Mouse (Mus musculus): ENCODE results near the gene Ier2. TPM values are rescaled to one million over a fixed set of nuclear protein-coding genes. Genes with fewer than 3 reads are reported as not detected.
A peak's percentile ranks its signal among the peaks of the same experiment; 100 is the strongest.

Ier2 gene
- polyA plus RNA-seq, 1 experiment from 2014 or later: 45.9 TPM

DNA sequence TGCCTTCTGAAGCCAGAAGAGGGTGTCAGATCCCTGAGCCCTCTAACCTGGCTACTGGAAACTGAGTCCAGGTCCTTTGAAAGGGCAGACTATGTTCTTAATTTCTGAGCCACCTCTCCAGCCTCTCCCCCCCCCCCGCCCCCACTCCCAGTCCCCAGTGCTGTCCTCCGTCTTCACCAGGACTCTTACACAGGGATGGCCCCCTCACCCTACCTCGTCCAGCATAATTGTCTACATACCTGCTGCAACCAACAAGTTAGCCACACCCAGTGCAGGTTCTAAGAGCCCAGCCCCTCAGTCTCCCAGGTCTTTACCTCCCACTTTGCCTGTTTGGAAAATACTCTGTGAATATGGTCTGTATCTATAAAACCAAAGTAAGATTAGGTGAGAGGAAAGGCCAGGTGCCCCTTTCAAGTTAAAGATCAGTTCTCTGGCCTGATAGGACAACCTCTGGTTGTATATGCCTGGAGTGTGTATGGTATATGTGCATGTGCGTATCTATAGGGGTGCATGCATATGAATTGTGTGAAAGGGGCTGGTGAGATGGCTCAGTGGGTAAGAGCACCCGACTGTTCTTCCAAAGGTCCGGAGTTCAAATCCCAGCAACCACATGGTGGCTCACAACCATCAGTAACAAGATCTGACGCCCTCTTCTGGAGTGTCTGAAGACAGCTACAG lies 21.9 kb downstream of the Ier2 start:
- Histone ChIP-seq H3K9me3 (ENCODE audit: control insufficient read depth, low read length) (no peaks in the 10 kb centered on the region), H3K4me3 (ENCODE audit: low read depth, low read length) (no peak overlapping the region), H3K27ac (replicated peaks; ENCODE audit: low read depth, low read length) (no peak overlapping the region), H3K9ac (ENCODE audit: low read depth, low read length) (no peak overlapping the region), H3K4me1 (ENCODE audit: control insufficient read depth, insufficient read depth, low read length) (peaks cover 9% of the 10 kb centered on the region; the same call in 1 of the 2 replicates), H3K4me2 (ENCODE audit: low read depth, low read length) (no peak overlapping the region), H3K36me3 (ENCODE audit: control insufficient read depth, insufficient read depth, low read length) (no peaks in the 10 kb centered on the region), H3K27me3 (replicated peaks; ENCODE audit: control insufficient read depth, insufficient read depth, low read length) (no peaks in the 10 kb centered on the region)
- 72% methylated on average over 7 of the region's 7 CpGs for WGBS
- ATAC-seq (ENCODE audit: low read depth) (no peak), DNase-seq (ENCODE audit: low spot score) (no peak)

DNA sequence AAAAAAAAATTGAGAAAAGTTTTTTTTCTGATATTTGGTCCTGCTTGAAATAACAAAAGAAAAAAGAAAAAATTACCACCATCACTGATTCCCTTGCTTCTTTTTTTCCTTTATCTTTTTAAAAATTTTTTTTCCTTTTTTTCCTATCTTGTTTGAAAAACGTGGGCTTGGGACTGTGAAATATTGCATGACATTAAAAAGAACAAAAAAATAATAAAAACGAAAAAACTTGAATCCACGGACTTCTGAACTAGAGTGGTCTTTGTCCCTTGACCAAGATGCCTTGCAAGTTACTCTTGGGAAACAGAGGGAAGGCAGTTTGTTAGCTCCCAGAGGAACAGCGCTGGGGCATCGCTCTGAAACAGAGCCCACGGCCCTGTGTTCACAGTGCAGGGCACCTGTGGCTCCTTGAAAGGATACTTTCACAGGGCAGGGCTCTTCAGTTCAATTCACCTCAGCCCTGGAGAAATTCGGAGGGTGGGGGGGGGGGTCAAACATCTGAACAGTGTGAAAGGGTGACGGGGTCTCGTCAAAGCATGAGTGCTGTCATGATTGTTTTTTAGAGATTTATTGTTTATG lies 22.6 kb downstream of the Ier2 start:
- WGBS: 23% methylated on average over 9 of the region's 9 CpGs
- no peak for ATAC-seq (ENCODE audit: low read depth)
- Histone ChIP-seq H3K4me3 (ENCODE audit: low read depth, low read length) (peak overlapping the region; percentile 55), H3K27ac (replicated peaks; ENCODE audit: low read depth, low read length) (no peak overlapping the region), H3K4me1 (ENCODE audit: control insufficient read depth, insufficient read depth, low read length) (peaks cover 14% of the 10 kb centered on the region), H3K9ac (ENCODE audit: low read depth, low read length) (peak overlapping the region; percentile 46), H3K9me3 (ENCODE audit: control insufficient read depth, low read length) (no peaks in the 10 kb centered on the region), H3K27me3 (replicated peaks; ENCODE audit: control insufficient read depth, insufficient read depth, low read length) (no peaks in the 10 kb centered on the region), H3K4me2 (ENCODE audit: low read depth, low read length) (peak overlapping the region; percentile 92), H3K36me3 (ENCODE audit: control insufficient read depth, insufficient read depth, low read length) (no peaks in the 10 kb centered on the region)
- DNase-seq (ENCODE audit: low spot score): no peak

DNA sequence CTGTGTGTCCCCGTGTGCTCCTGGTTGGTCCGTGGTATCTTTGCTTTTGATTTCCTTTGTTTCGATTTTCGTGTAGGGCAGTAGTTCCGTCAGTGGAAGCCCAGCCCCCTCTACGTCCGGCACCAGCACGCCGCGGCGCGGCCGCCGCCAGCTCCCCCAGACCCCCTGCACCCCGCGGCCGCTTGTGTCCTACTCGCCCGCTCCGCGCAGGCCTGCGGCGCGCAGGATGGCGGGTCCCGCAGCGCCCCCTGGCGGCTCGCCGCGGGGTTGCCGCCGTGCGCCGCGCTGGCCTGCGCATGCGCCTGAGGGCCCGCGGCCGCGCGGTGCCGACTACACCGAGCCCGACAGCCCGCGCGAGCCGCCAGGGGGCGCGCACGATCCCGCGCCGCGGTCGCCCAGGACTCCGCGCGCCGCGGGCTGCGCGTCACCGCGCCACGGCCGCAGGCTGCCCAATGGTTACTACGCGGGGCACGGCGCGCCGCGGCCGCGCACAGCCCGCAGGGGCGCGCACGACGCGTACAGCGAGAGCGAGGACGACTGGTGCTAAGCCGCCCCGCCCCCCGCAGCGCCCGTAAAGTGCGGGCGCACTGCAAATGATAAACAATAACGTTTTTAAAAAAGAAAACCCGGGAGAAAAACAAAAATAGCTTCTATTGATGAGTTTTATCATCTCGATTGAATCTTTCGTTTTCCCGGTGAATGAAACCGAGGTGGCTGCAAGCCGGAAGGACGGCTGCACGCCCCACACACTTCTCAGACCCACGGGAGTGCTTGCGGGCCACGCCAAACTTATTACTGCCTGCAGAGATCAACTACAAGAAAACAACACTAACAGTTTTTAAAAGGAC lies 23.3 kb downstream of the Ier2 start:
- Histone ChIP-seq H3K27me3 (replicated peaks; ENCODE audit: control insufficient read depth, insufficient read depth, low read length) (no peaks in the 10 kb centered on the region), H3K27ac (replicated peaks; ENCODE audit: low read depth, low read length) (peak overlapping the region; percentile 95), H3K9ac (ENCODE audit: low read depth, low read length) (peak overlapping the region; percentile 82), H3K4me2 (ENCODE audit: low read depth, low read length) (peak overlapping the region; percentile 92), H3K36me3 (ENCODE audit: control insufficient read depth, insufficient read depth, low read length) (no peaks in the 10 kb centered on the region), H3K4me3 (ENCODE audit: low read depth, low read length) (peak overlapping the region; percentile 55), H3K4me1 (ENCODE audit: control insufficient read depth, insufficient read depth, low read length) (peaks cover 19% of the 10 kb centered on the region), H3K9me3 (ENCODE audit: control insufficient read depth, low read length) (no peaks in the 10 kb centered on the region)
- WGBS: under 1% methylated on average over 85 of the region's 106 CpGs
- peak; percentile 97 for DNase-seq (ENCODE audit: low spot score)
- ATAC-seq (ENCODE audit: low read depth): peak; percentile 95

DNA sequence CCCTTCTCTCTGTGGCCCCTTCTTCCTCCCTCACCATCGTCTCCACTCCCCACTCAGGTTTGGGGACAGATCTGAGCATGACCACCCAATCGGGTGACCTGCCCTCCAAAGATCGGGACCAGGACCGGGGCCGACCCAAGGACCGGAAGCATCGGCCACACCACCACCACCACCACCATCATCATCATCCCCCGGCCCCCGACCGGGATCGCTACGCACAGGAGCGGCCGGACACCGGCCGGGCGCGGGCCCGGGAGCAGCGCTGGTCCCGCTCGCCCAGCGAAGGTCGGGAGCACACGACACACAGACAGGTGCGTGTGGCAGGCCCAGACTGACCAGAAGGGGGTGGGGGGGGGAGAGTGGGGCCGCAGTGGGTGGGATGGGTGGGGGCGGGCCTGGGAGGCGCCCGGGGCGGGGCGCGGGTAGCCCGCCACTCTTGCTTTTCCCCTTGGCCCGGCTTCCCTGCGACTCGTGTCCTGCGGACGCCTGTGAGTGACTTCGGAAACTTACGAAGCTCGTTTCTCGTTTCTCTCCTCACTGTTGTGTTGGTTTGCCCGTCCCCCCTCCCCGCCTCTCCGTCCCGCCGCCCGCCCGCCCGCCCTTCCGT lies 24.0 kb downstream of the Ier2 start:
- Histone ChIP-seq H3K4me3 (ENCODE audit: low read depth, low read length) (peak overlapping the region; percentile 55), H3K9ac (ENCODE audit: low read depth, low read length) (peak overlapping the region; percentile 82), H3K27ac (replicated peaks; ENCODE audit: low read depth, low read length) (peak overlapping the region; percentile 95), H3K4me1 (ENCODE audit: control insufficient read depth, insufficient read depth, low read length) (peaks cover 19% of the 10 kb centered on the region), H3K4me2 (ENCODE audit: low read depth, low read length) (peak overlapping the region; percentile 92), H3K27me3 (replicated peaks; ENCODE audit: control insufficient read depth, insufficient read depth, low read length) (no peaks in the 10 kb centered on the region), H3K9me3 (ENCODE audit: control insufficient read depth, low read length) (no peaks in the 10 kb centered on the region), H3K36me3 (ENCODE audit: control insufficient read depth, insufficient read depth, low read length) (no peaks in the 10 kb centered on the region)
- peak; percentile 15 for ATAC-seq (ENCODE audit: low read depth)
- peak; percentile 71 for DNase-seq (ENCODE audit: low spot score)
- under 1% methylated on average over 20 of the region's 52 CpGs for WGBS

DNA sequence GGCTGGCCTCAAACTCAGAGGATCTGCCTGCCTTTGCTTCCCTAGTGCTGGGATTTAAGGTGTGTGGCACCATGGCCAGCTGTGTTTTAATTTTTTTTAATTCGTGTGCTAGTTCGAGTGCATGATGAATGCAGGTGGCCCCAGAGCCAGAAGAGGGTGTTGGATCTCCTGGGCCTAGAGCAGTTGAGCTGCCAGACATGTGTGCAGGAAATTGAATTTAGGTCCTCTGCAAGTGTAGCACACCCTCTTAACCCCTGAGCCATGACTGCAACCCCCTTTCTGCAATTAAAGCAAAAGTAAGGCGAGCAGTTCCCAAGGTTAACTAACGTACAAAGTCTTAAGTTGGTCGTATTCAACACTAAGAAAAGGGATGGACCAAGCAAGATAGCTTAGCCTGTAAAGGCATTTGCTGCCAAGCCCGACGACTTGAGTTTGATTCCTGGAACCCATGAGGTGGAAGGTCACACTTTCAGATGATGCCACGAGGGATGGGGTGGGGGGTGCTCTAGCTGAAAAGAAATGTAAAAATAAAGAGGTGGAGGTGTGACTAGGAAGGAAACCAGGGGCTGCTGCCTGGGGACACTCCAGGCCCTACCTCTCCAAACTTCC lies 24.6 kb downstream of the Ier2 start:
- Histone ChIP-seq H3K9ac (ENCODE audit: low read depth, low read length) (peak overlapping the region; percentile 82), H3K4me2 (ENCODE audit: low read depth, low read length) (peak overlapping the region; percentile 92), H3K36me3 (ENCODE audit: control insufficient read depth, insufficient read depth, low read length) (no peaks in the 10 kb centered on the region), H3K27me3 (replicated peaks; ENCODE audit: control insufficient read depth, insufficient read depth, low read length) (no peaks in the 10 kb centered on the region), H3K4me1 (ENCODE audit: control insufficient read depth, insufficient read depth, low read length) (peaks cover 19% of the 10 kb centered on the region), H3K27ac (replicated peaks; ENCODE audit: low read depth, low read length) (peak overlapping the region; percentile 95), H3K4me3 (ENCODE audit: low read depth, low read length) (peak overlapping the region; percentile 55), H3K9me3 (ENCODE audit: control insufficient read depth, low read length) (no peaks in the 10 kb centered on the region)
- WGBS: 27% methylated on average over 8 of the region's 8 CpGs
- DNase-seq (ENCODE audit: low spot score) (no peak), ATAC-seq (ENCODE audit: low read depth) (no peak)

DNA sequence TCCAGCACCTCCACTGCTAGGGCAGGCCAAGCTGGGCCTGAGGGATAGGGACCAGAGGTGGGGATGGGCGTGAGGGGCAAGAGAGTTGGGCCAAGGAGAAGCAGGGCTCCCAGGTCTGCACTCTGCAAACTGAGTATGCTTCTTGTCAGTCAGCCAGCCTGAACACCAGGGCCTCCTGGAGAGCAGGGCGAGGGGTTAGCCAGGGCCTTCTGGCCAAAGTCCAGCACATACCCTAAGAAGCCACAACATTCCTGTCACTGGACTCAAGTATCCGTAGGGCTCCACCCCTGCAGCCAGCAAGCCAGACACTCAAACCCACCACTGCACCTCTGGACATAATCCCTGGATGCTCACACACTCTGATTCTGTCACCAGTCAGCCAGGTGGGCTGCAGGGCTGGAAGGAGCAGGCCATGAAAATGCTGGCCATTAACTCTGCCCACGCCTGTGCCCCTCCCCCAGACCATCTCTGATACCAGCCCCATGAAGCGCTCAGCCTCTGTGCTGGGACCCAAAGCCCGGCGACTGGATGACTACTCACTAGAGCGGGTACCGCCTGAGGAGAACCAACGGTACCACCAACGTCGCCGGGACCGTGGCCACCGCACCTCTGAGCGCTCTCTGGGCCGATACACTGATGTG lies 26.5 kb downstream of the Ier2 start:
- Histone ChIP-seq H3K27ac (replicated peaks; ENCODE audit: low read depth, low read length) (no peak overlapping the region), H3K4me2 (ENCODE audit: low read depth, low read length) (no peak overlapping the region)

DNA sequence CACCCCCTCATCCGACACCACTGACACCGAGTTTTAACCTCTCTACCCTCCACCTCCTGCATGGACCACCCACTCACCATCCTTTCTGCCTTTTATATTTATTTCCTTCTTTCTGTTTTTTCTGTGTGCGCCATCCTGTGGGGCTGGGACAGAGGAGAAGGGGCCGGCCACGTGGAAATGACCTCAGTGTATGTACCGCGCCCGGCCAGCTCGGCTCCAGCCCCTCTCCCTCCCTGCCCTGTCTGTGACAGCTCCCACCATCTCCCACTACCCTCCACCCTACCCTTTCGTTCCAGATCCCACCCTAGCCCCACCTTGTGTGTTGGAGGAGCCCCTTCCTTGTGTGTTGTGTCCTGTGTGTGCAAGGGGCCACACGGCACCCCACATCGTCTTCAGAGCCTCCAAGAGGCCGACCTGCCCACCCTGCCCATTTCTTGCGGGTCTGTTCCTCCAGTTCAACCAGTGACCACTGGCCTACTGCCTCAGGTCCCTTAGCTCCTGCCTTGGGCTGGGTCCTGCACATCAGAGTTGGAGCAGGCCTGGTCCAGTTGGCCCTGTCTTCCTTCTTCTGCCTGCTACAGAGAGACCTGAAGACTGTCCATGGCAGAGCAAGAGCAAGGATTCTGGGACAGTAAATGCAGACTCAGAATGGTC lies 27.1 kb downstream of the Ier2 start:
- Histone ChIP-seq H3K9me3 (ENCODE audit: control insufficient read depth, low read length) (no peaks in the 10 kb centered on the region), H3K4me1 (ENCODE audit: control insufficient read depth, insufficient read depth, low read length) (peaks cover 19% of the 10 kb centered on the region), H3K9ac (ENCODE audit: low read depth, low read length) (peak overlapping the region; percentile 37), H3K27ac (replicated peaks; ENCODE audit: low read depth, low read length) (no peak overlapping the region), H3K27me3 (replicated peaks; ENCODE audit: control insufficient read depth, insufficient read depth, low read length) (no peaks in the 10 kb centered on the region), H3K4me3 (ENCODE audit: low read depth, low read length) (no peak overlapping the region), H3K36me3 (ENCODE audit: control insufficient read depth, insufficient read depth, low read length) (no peaks in the 10 kb centered on the region), H3K4me2 (ENCODE audit: low read depth, low read length) (no peak overlapping the region)
- WGBS: 68% methylated on average over 13 of the region's 14 CpGs
- no peak for ATAC-seq (ENCODE audit: low read depth)
- DNase-seq (ENCODE audit: low spot score): no peak

More for the DNA sequence above, 26.5 kb downstream of the Ier2 start:
- Histone ChIP-seq H3K36me3 (ENCODE audit: control insufficient read depth, insufficient read depth, low read length) (no peaks in the 10 kb centered on the region), H3K27me3 (replicated peaks; ENCODE audit: control insufficient read depth, insufficient read depth, low read length) (no peaks in the 10 kb centered on the region), H3K4me1 (ENCODE audit: control insufficient read depth, insufficient read depth, low read length) (peaks cover 19% of the 10 kb centered on the region), H3K9me3 (ENCODE audit: control insufficient read depth, low read length) (no peaks in the 10 kb centered on the region), H3K9ac (ENCODE audit: low read depth, low read length) (no peak overlapping the region), H3K4me3 (ENCODE audit: low read depth, low read length) (no peak overlapping the region)
- DNase-seq (ENCODE audit: low spot score): no peak
- WGBS: 87% methylated on average over 17 of the region's 17 CpGs
- ATAC-seq (ENCODE audit: low read depth): no peak

All from embryonic facial prominence, embryonic 14.5 days (tissue).